Mouse (Mus musculus) MEL (cell line): ENCODE results near the gene Hs3st4.

ENCODE experiments used
- CHD1 ChIP-seq: IDR thresholded peaks from 2 replicates; pipeline ENCODE4 v1.6.1; 2012; ENCODE audit warnings: low read depth, mild to moderate bottlenecking, inconsistent platforms, low read length, improper control_type of control experiment
- CTCF ChIP-seq, 3 experiments: IDR thresholded peaks in 2 of 3; conservative IDR thresholded peaks in 1 of 3; 2 replicates each; pipeline ENCODE4 v1.5.1; 2011 to 2012; ENCODE audit warnings: low read length in 3 of 3, low read depth in 2 of 3, mild to moderate bottlenecking in 2 of 3, improper control_type of control experiment in 1 of 3, inconsistent platforms in 1 of 3, mixed read lengths in 1 of 3, moderate library complexity in 1 of 3; ENCODE audit not compliant: control insufficient read depth in 1 of 3, insufficient read depth in 1 of 3, poor library complexity in 1 of 3, severe bottlenecking in 1 of 3
- E2F4 ChIP-seq: IDR thresholded peaks from 2 replicates; pipeline ENCODE4 v1.6.1; 2011; ENCODE audit warnings: low read depth, low read length, improper control_type of control experiment, borderline replicate concordance
- EP300 ChIP-seq, 2 experiments: IDR thresholded peaks; 2 replicates each; pipeline ENCODE4 v1.6.1; 2011; ENCODE audit warnings: improper control_type of control experiment in 2 of 2, low read length in 2 of 2, low read depth in 1 of 2, mild to moderate bottlenecking in 1 of 2
- GATA1 ChIP-seq: IDR thresholded peaks from 2 replicates; pipeline ENCODE4 v1.6.1; 2011; ENCODE audit warnings: low read depth, low read length, improper control_type of control experiment
- MAX ChIP-seq: IDR thresholded peaks from 2 replicates; pipeline ENCODE4 v1.6.1; 2011; ENCODE audit warnings: low read length, improper control_type of control experiment
- MAZ ChIP-seq: IDR thresholded peaks from 2 replicates; pipeline ENCODE4 v1.6.1; 2012; ENCODE audit warnings: low read depth, mild to moderate bottlenecking, inconsistent platforms, low read length, improper control_type of control experiment
- POLR2A ChIP-seq, 2 experiments: IDR thresholded peaks; 2 replicates each; pipeline ENCODE4 v1.6.1; 2011 to 2012; ENCODE audit warnings: low read length in 2 of 2, mild to moderate bottlenecking in 2 of 2, control low read depth in 1 of 2, improper control_type of control experiment in 1 of 2, low read depth in 1 of 2, moderate library complexity in 1 of 2; ENCODE audit not compliant: control insufficient read depth in 1 of 2, insufficient read depth in 1 of 2, poor library complexity in 1 of 2
- POLR2AphosphoS2 ChIP-seq: IDR thresholded peaks from 2 replicates; pipeline ENCODE4 v1.6.1; 2011; ENCODE audit warnings: low read length, improper control_type of control experiment
- RCOR1 ChIP-seq: IDR thresholded peaks from 2 replicates; pipeline ENCODE4 v1.6.1; 2012; ENCODE audit warnings: low read depth, mild to moderate bottlenecking, inconsistent platforms, low read length, improper control_type of control experiment
- USF1 ChIP-seq: IDR thresholded peaks from 2 replicates; pipeline ENCODE4 v1.6.1; 2014; ENCODE audit warnings: low read depth, mild to moderate bottlenecking, inconsistent platforms, low read length, improper control_type of control experiment, moderate library complexity
- USF2 ChIP-seq, 2 experiments: IDR thresholded peaks; 2 replicates each; pipeline ENCODE4 v1.6.1; 2011 to 2012; ENCODE audit warnings: improper control_type of control experiment in 2 of 2, low read length in 2 of 2, borderline replicate concordance in 1 of 2, inconsistent platforms in 1 of 2, low read depth in 1 of 2, mild to moderate bottlenecking in 1 of 2; ENCODE audit not compliant: insufficient read depth in 1 of 2
- ZNF384 ChIP-seq: IDR thresholded peaks from 2 replicates; pipeline ENCODE4 v1.6.1; 2012; ENCODE audit warnings: low read depth, mild to moderate bottlenecking, inconsistent platforms, low read length, improper control_type of control experiment

- TF ChIP-seq ZNF384 = no peak
- no peak for TF ChIP-seq POLR2A (IDR thresholded peaks at IDR 0.05; ENCODE audit: control insufficient read depth in 1 of 2, insufficient read depth in 1 of 2, low read depth in 1 of 2, low read length in 2 of 2, poor library complexity in 1 of 2)
- no peak for TF ChIP-seq CHD1
- no peak for TF ChIP-seq CTCF (IDR thresholded peaks at IDR 0.05 in 2 of 3, conservative IDR thresholded peaks at IDR 0.05 in 1 of 3; ENCODE audit: control insufficient read depth in 1 of 3, insufficient read depth in 1 of 3, low read depth in 2 of 3, low read length in 3 of 3, poor library complexity in 1 of 3, severe bottlenecking in 1 of 3)
- TF ChIP-seq MAX = no peak
- TF ChIP-seq RCOR1 = no peak
- TF ChIP-seq USF2 (IDR thresholded peaks at IDR 0.05; ENCODE audit: borderline replicate concordance in 1 of 2, insufficient read depth in 1 of 2, low read depth in 1 of 2, low read length in 2 of 2) = no peak
- no peak for TF ChIP-seq GATA1
- TF ChIP-seq EP300 (IDR thresholded peaks at IDR 0.05; ENCODE audit: low read depth in 1 of 2, low read length in 2 of 2) = no peak
- TF ChIP-seq MAZ = no peak
- no peak for TF ChIP-seq POLR2AphosphoS2
- TF ChIP-seq E2F4 = no peak
- TF ChIP-seq USF1 = no peak
Measured at GRCm38 (mm10) chr7:124249838-124250237, 267.2 kb downstream of the Hs3st4 start.
